Mouse (Mus musculus) small intestine, adult 2 months (tissue): ENCODE measurements around the gene Eef1akmt3. TPM values are rescaled to one million over a fixed set of nuclear protein-coding genes. Genes with fewer than 3 reads are reported as not detected.

Source experiments
- H3K27ac ChIP-seq: fragments of 200-500 bp; 2 replicates; pipeline ENCODE4 v1.5.1; 2012; ENCODE audit warnings: low read depth, low read length, control low read depth, inconsistent platforms; ENCODE audit not compliant: insufficient read depth
- H3K27me3 ChIP-seq: fragments of 200-500 bp; 2 replicates; pipeline ENCODE4 v1.6.1; 2012; ENCODE audit warnings: mild to moderate bottlenecking, moderate library complexity, low read length, inconsistent platforms; ENCODE audit not compliant: control insufficient read depth, insufficient read depth
- H3K36me3 ChIP-seq: fragments of 200-500 bp; 2 replicates; pipeline ENCODE4 v1.6.1; 2012; ENCODE audit warnings: mild to moderate bottlenecking, low read length, control low read depth, inconsistent platforms; ENCODE audit not compliant: control insufficient read depth, insufficient read depth
- H3K4me1 ChIP-seq: fragments of 200-500 bp; 2 replicates; pipeline ENCODE4 v1.6.1; 2012; ENCODE audit warnings: low read length, inconsistent platforms, mixed read lengths; ENCODE audit not compliant: control insufficient read depth, insufficient read depth, insufficient read length
- H3K4me3 ChIP-seq: fragments of 200-500 bp; 2 replicates; pipeline ENCODE4 v1.5.1; 2012; ENCODE audit warnings: low read depth, mild to moderate bottlenecking, control low read depth, inconsistent platforms, low read length, moderate library complexity
- CTCF ChIP-seq: fragments of 200-500 bp; IDR thresholded peaks from 2 replicates; pipeline ENCODE4 v1.5.1; 2012; ENCODE audit warnings: low read depth, mild to moderate bottlenecking, control low read depth, inconsistent platforms, low read length, moderate library complexity, mixed read lengths; ENCODE audit not compliant: insufficient replicate concordance, insufficient read length; ENCODE audit errors: extremely low read depth
- POLR2A ChIP-seq: fragments of 200-500 bp; IDR thresholded peaks from 2 replicates; pipeline ENCODE4 v1.6.1; 2012; ENCODE audit warnings: low read depth, mild to moderate bottlenecking, control low read depth, inconsistent platforms, low read length, moderate library complexity
- WGBS: fragments of 180-500 bp; shearing (Covaris S2); methylation state at CpG from one replicate; pipeline ENCODE4 v1.1.7; 2018; 5-methylcytosine and 5-hydroxymethylcytosine counted together
- polyA plus RNA-seq: library from polyadenylated mRNA; depleted of rRNA; stranded (reverse); fragments of >200 nt; gene quantifications from 2 replicates; pipeline ENCODE4 v1.2.3, GENCODE M21; 2012

The Eef1akmt3 gene
- polyA plus RNA-seq, 1 experiment = 1.2 TPM

- 0 out of 2 replicates have a peak, but pooled peaks have one; percentile 51 for TF ChIP-seq POLR2A
- peak; percentile 98 for TF ChIP-seq CTCF
- 5% methylated on average over 56 of the region's 56 CpGs for WGBS
- Histone ChIP-seq H3K4me3 (peak within 1 kb of the TSS; percentile 87), H3K27ac (peak within 1 kb of the TSS; percentile 30; the same call in 1 of the 2 replicates), H3K36me3 (peaks cover 16% of the 10 kb centered on the region), H3K4me1 (no peaks in the 10 kb centered on the region), H3K27me3 (no peaks in the 10 kb centered on the region)
Measured at GRCm38 (mm10) chr10:127030336-127031296, 10.7 kb downstream of the Eef1akmt3 start, which contains the start of gene Tsfm. TSS of gene Tsfm (minus strand) at chr10:127030840.

- no peaks in the 10 kb centered on the region for H3K27me3 ChIP-seq
- peaks cover 9% of the 10 kb centered on the region for H3K36me3 ChIP-seq
- no peaks in the 10 kb centered on the region for H3K4me1 ChIP-seq
- WGBS = 57% methylated on average over 16 of the region's 16 CpGs
- no peak overlapping the region for H3K27ac ChIP-seq
- no peak overlapping the region for H3K4me3 ChIP-seq
- TF ChIP-seq POLR2A (no peak), CTCF (no peak)
Measured at GRCm38 (mm10) chr10:127018422-127018821, 22.9 kb downstream of the Eef1akmt3 start.

GRCm38 (mm10) chr10:127017071-127017470, 24.2 kb downstream of the Eef1akmt3 start:
- Histone ChIP-seq H3K4me3 (no peak overlapping the region), H3K27ac (no peak overlapping the region), H3K36me3 (no peaks in the 10 kb centered on the region), H3K27me3 (no peaks in the 10 kb centered on the region), H3K4me1 (no peaks in the 10 kb centered on the region)
- WGBS = 27% methylated on average over 2 of the region's 2 CpGs
- no peak for TF ChIP-seq CTCF
- TF ChIP-seq POLR2A = no peak

GRCm38 (mm10) chr10:127016488-127016887, 24.8 kb downstream of the Eef1akmt3 start:
- H3K4me1 ChIP-seq = no peaks in the 10 kb centered on the region
- no peaks in the 10 kb centered on the region for H3K36me3 ChIP-seq
- 50% methylated on average over 5 of the region's 5 CpGs for WGBS
- H3K27me3 ChIP-seq = no peaks in the 10 kb centered on the region
- TF ChIP-seq POLR2A = no peak
- no peak for TF ChIP-seq CTCF
- H3K4me3 ChIP-seq = no peak overlapping the region
- no peak overlapping the region for H3K27ac ChIP-seq

- no peak overlapping the region for H3K27ac ChIP-seq
- H3K36me3 ChIP-seq = no peaks in the 10 kb centered on the region; the same call in 1 of the 2 replicates
- 83% methylated on average over 7 of the region's 7 CpGs for WGBS
- H3K27me3 ChIP-seq = no peaks in the 10 kb centered on the region
- TF ChIP-seq CTCF (no peak), POLR2A (no peak)
- no peak overlapping the region for H3K4me3 ChIP-seq
- peaks cover 3% of the 10 kb centered on the region; the same call in 1 of the 2 replicates for H3K4me1 ChIP-seq
Measured at GRCm38 (mm10) chr10:127003806-127004205, 37.5 kb downstream of the Eef1akmt3 start.

- peaks cover 3% of the 10 kb centered on the region; the same call in 1 of the 2 replicates for H3K4me1 ChIP-seq
- H3K4me3 ChIP-seq = no peak overlapping the region
- no peak for TF ChIP-seq POLR2A
- no peak for TF ChIP-seq CTCF
- no peaks in the 10 kb centered on the region for H3K27me3 ChIP-seq
- peaks cover 4% of the 10 kb centered on the region for H3K36me3 ChIP-seq
- 73% methylated on average over 8 of the region's 8 CpGs for WGBS
- no peak overlapping the region for H3K27ac ChIP-seq
Measured at GRCm38 (mm10) chr10:127003334-127003733, 38.0 kb downstream of the Eef1akmt3 start.

GRCm38 (mm10) chr10:127002765-127003164, 38.5 kb downstream of the Eef1akmt3 start:
- no peak for TF ChIP-seq POLR2A
- TF ChIP-seq CTCF = no peak
- Histone ChIP-seq H3K4me3 (no peak overlapping the region), H3K4me1 (peaks cover 3% of the 10 kb centered on the region; the same call in 1 of the 2 replicates), H3K27ac (no peak overlapping the region), H3K27me3 (no peaks in the 10 kb centered on the region), H3K36me3 (peaks cover 8% of the 10 kb centered on the region)
- WGBS = 73% methylated on average over 5 of the region's 5 CpGs
